Mouse (Mus musculus) heart, embryonic 11.5 days (tissue): ENCODE data around the gene Slc24a3. TPM values are rescaled to one million over a fixed set of nuclear protein-coding genes. Genes with fewer than 3 reads are reported as not detected.

Experiments used
- ATAC-seq: fragments of 200-750 bp; cut with Nextera tagmentation; replicated peaks from 2 replicates; pipeline ENCODE4 v1.8.0; 2017; ENCODE audit warnings: moderate library complexity; ENCODE audit not compliant: insufficient number of reproducible peaks, low FRiP score, low TSS enrichment
- H3K27ac ChIP-seq: fragments of 300-500 bp; sonication (generic); 2 replicates; pipeline ENCODE4 v1.5.1; 2014; ENCODE audit warnings: mild to moderate bottlenecking, low read depth, low read length
- H3K27me3 ChIP-seq: fragments of 300-500 bp; sonication (generic); 2 replicates; pipeline ENCODE4 v1.6.1; 2014; ENCODE audit warnings: mild to moderate bottlenecking, low read length, mixed read lengths; ENCODE audit not compliant: control insufficient read depth, insufficient read depth
- H3K36me3 ChIP-seq: fragments of 300-500 bp; sonication (generic); 2 replicates; pipeline ENCODE4 v1.6.1; 2014; ENCODE audit warnings: mild to moderate bottlenecking, low read length, moderate library complexity, mixed read lengths; ENCODE audit not compliant: control insufficient read depth, insufficient read depth
- H3K4me1 ChIP-seq: fragments of 300-500 bp; sonication (generic); 2 replicates; pipeline ENCODE4 v1.6.1; 2014; ENCODE audit warnings: low read length; ENCODE audit not compliant: control insufficient read depth, insufficient read depth
- H3K4me2 ChIP-seq: fragments of 300-500 bp; sonication (generic); 2 replicates; pipeline ENCODE4 v1.6.1; 2014; ENCODE audit warnings: mild to moderate bottlenecking, moderate library complexity
- H3K4me3 ChIP-seq: fragments of 300-500 bp; sonication (generic); 2 replicates; pipeline ENCODE4 v1.5.1; 2014; ENCODE audit warnings: low read depth, low read length
- H3K9ac ChIP-seq: fragments of 300-500 bp; sonication (generic); 2 replicates; pipeline ENCODE4 v1.6.1; 2014; ENCODE audit warnings: mild to moderate bottlenecking, low read depth, low read length, moderate library complexity
- H3K9me3 ChIP-seq: fragments of 300-500 bp; sonication (generic); replicated peaks from 2 replicates; pipeline ENCODE4 v1.6.1; 2016; ENCODE audit warnings: low read length; ENCODE audit not compliant: control insufficient read depth
- WGBS: fragments of 180-500 bp; shearing (Covaris S2); extraction: QIAGEN DNeasy Blood & Tissue Kit; methylation state at CpG from one replicate; pipeline ENCODE4 v1.1.7; 2014; ENCODE audit not compliant: insufficient replicate concordance; 5-methylcytosine and 5-hydroxymethylcytosine counted together
- polyA plus RNA-seq: library from polyadenylated mRNA; unstranded; fragments of >200 nt; fragmentation: Nextera tagmentation; extraction: Ambion mirVana; gene quantifications from 2 replicates; pipeline ENCODE4 v1.2.1, GENCODE M21; 2014

Gene Slc24a3
- polyA plus RNA-seq, 1 experiment from 2014 or later = 1.7 TPM

GRCm38 (mm10) chr2:145554722-145555252, 387.2 kb downstream of the Slc24a3 start:
- Histone ChIP-seq H3K4me3 (no peak overlapping the region), H3K9me3 (no peaks in the 10 kb centered on the region), H3K27ac (no peak overlapping the region), H3K4me1 (no peaks in the 10 kb centered on the region), H3K36me3 (no peaks in the 10 kb centered on the region), H3K9ac (no peak overlapping the region), H3K4me2 (no peak overlapping the region), H3K27me3 (no peaks in the 10 kb centered on the region)
- no peak for ATAC-seq
- 89% methylated on average over 2 of the region's 2 CpGs for WGBS

GRCm38 (mm10) chr2:145555713-145556112, 388.2 kb downstream of the Slc24a3 start:
- ATAC-seq = no peak
- WGBS = 77% methylated on average over 2 of the region's 2 CpGs
- no peak overlapping the region for H3K4me3 ChIP-seq
- no peaks in the 10 kb centered on the region for H3K4me1 ChIP-seq
- H3K4me2 ChIP-seq = no peak overlapping the region
- H3K27me3 ChIP-seq = no peaks in the 10 kb centered on the region
- H3K36me3 ChIP-seq = no peaks in the 10 kb centered on the region
- H3K9me3 ChIP-seq = no peaks in the 10 kb centered on the region
- no peak overlapping the region for H3K9ac ChIP-seq
- H3K27ac ChIP-seq = no peak overlapping the region

GRCm38 (mm10) chr2:145557361-145557931, 389.9 kb downstream of the Slc24a3 start:
- no peak overlapping the region for H3K27ac ChIP-seq
- no peaks in the 10 kb centered on the region for H3K36me3 ChIP-seq
- 36% methylated on average over 1 of the region's 1 CpGs for WGBS
- H3K4me1 ChIP-seq = no peaks in the 10 kb centered on the region
- no peak overlapping the region for H3K9ac ChIP-seq
- no peaks in the 10 kb centered on the region for H3K27me3 ChIP-seq
- H3K4me3 ChIP-seq = no peak overlapping the region
- no peak for ATAC-seq
- no peak overlapping the region for H3K4me2 ChIP-seq
- no peaks in the 10 kb centered on the region for H3K9me3 ChIP-seq

GRCm38 (mm10) chr2:145562493-145562892, 394.9 kb downstream of the Slc24a3 start:
- H3K9me3 ChIP-seq = no peaks in the 10 kb centered on the region
- no peaks in the 10 kb centered on the region for H3K4me1 ChIP-seq
- no peaks in the 10 kb centered on the region for H3K27me3 ChIP-seq
- no peak overlapping the region for H3K27ac ChIP-seq
- no peak overlapping the region for H3K4me3 ChIP-seq
- H3K9ac ChIP-seq = no peak overlapping the region
- no peak overlapping the region for H3K4me2 ChIP-seq
- H3K36me3 ChIP-seq = no peaks in the 10 kb centered on the region
- no peak for ATAC-seq

GRCm38 (mm10) chr2:145564596-145564995, 397.0 kb downstream of the Slc24a3 start:
- no peaks in the 10 kb centered on the region for H3K4me1 ChIP-seq
- 64% methylated on average over 8 of the region's 8 CpGs for WGBS
- no peak overlapping the region for H3K9ac ChIP-seq
- no peaks in the 10 kb centered on the region for H3K9me3 ChIP-seq
- no peaks in the 10 kb centered on the region for H3K36me3 ChIP-seq
- H3K4me3 ChIP-seq = no peak overlapping the region
- no peak for ATAC-seq
- no peaks in the 10 kb centered on the region for H3K27me3 ChIP-seq
- no peak overlapping the region for H3K27ac ChIP-seq
- no peak overlapping the region for H3K4me2 ChIP-seq

GRCm38 (mm10) chr2:145566904-145567303, 399.4 kb downstream of the Slc24a3 start:
- H3K27me3 ChIP-seq = no peaks in the 10 kb centered on the region
- H3K36me3 ChIP-seq = no peaks in the 10 kb centered on the region
- ATAC-seq = no peak
- no peaks in the 10 kb centered on the region for H3K9me3 ChIP-seq
- no peak overlapping the region for H3K4me3 ChIP-seq
- no peak overlapping the region for H3K27ac ChIP-seq
- 81% methylated on average over 2 of the region's 2 CpGs for WGBS
- H3K4me2 ChIP-seq = no peak overlapping the region
- H3K4me1 ChIP-seq = no peaks in the 10 kb centered on the region
- H3K9ac ChIP-seq = no peak overlapping the region

GRCm38 (mm10) chr2:145571943-145572342, 404.4 kb downstream of the Slc24a3 start:
- whole genome bisulfite sequencing = 72% methylated on average over 3 of the region's 3 CpGs
- Histone ChIP-seq H3K9me3 (no peaks in the 10 kb centered on the region), H3K36me3 (no peaks in the 10 kb centered on the region), H3K9ac (no peak overlapping the region), H3K4me3 (no peak overlapping the region), H3K4me1 (no peaks in the 10 kb centered on the region), H3K4me2 (no peak overlapping the region), H3K27ac (no peak overlapping the region), H3K27me3 (no peaks in the 10 kb centered on the region)
- ATAC-seq = no peak

- Histone ChIP-seq H3K27ac (no peak overlapping the region), H3K4me2 (no peak overlapping the region), H3K4me3 (no peak overlapping the region), H3K36me3 (no peaks in the 10 kb centered on the region), H3K27me3 (no peaks in the 10 kb centered on the region), H3K4me1 (no peaks in the 10 kb centered on the region), H3K9me3 (no peaks in the 10 kb centered on the region), H3K9ac (no peak overlapping the region)
- ATAC-seq = no peak
- 76% methylated on average over 4 of the region's 4 CpGs for WGBS
Observed at GRCm38 (mm10) chr2:145574148-145574547, 406.6 kb downstream of the Slc24a3 start.

- H3K4me1 ChIP-seq = no peaks in the 10 kb centered on the region
- H3K4me3 ChIP-seq = no peak overlapping the region
- no peak overlapping the region for H3K9ac ChIP-seq
- no peak overlapping the region for H3K27ac ChIP-seq
- H3K9me3 ChIP-seq = no peaks in the 10 kb centered on the region
- H3K36me3 ChIP-seq = no peaks in the 10 kb centered on the region
- H3K27me3 ChIP-seq = no peaks in the 10 kb centered on the region
- no peak for ATAC-seq
- no peak overlapping the region for H3K4me2 ChIP-seq
- 56% methylated on average over 3 of the region's 3 CpGs for WGBS
Observed at GRCm38 (mm10) chr2:145583103-145583502, 415.5 kb downstream of the Slc24a3 start.
